Mouse (Mus musculus) stomach, postnatal 0 days (tissue): Measurements from ENCODE around the gene Timm22. TPM values are rescaled to one million over a fixed set of nuclear protein-coding genes. Genes with fewer than 3 reads are reported as not detected.
A peak's percentile ranks its signal among the peaks of the same experiment; 100 is the strongest.

ENCODE experiments used
- ATAC-seq: fragments of 200-750 bp; cut with Nextera tagmentation; 2 replicates; pipeline ENCODE4 v1.8.0; 2017; ENCODE audit not compliant: low FRiP score, low TSS enrichment
- DNase-seq: peaks from one replicate; pipeline ENCODE4 v3.0.0-alpha.2; 2016; ENCODE audit warnings: low spot score
- H3K27ac ChIP-seq: fragments of 300-500 bp; sonication (generic); replicated peaks from 2 replicates; pipeline ENCODE4 v1.5.1; 2014; ENCODE audit warnings: mild to moderate bottlenecking, control low read depth
- H3K27me3 ChIP-seq: fragments of 300-500 bp; sonication (generic); 2 replicates; pipeline ENCODE4 v1.6.1; 2014; ENCODE audit warnings: low read length; ENCODE audit not compliant: control insufficient read depth, insufficient read depth
- H3K36me3 ChIP-seq: fragments of 300-500 bp; sonication (generic); 2 replicates; pipeline ENCODE4 v1.6.1; 2014; ENCODE audit warnings: low read length, mixed read lengths; ENCODE audit not compliant: control insufficient read depth, insufficient read depth
- H3K4me1 ChIP-seq: fragments of 300-500 bp; sonication (generic); replicated peaks from 2 replicates; pipeline ENCODE4 v1.6.1; 2014; ENCODE audit warnings: antibody characterized with exemption; ENCODE audit not compliant: control insufficient read depth, insufficient read depth
- H3K4me2 ChIP-seq: fragments of 300-500 bp; sonication (generic); replicated peaks from 2 replicates; pipeline ENCODE4 v1.6.1; 2014; ENCODE audit warnings: low read depth, mild to moderate bottlenecking, control low read depth, moderate library complexity
- H3K4me3 ChIP-seq: fragments of 300-500 bp; sonication (generic); 2 replicates; pipeline ENCODE4 v1.5.1; 2014; ENCODE audit warnings: low read depth, low read length, control low read depth
- H3K9ac ChIP-seq: fragments of 300-500 bp; sonication (generic); 2 replicates; pipeline ENCODE4 v1.6.1; 2014; ENCODE audit warnings: mild to moderate bottlenecking, low read length, control low read depth, mixed read lengths
- H3K9me3 ChIP-seq: fragments of 300-500 bp; sonication (generic); 2 replicates; pipeline ENCODE4 v1.6.1; 2016; ENCODE audit warnings: low read length; ENCODE audit not compliant: control insufficient read depth
- CTCF ChIP-seq: IDR thresholded peaks from 2 replicates; pipeline ENCODE4 v1.5.1; 2016; ENCODE audit warnings: antibody characterized with exemption, low read depth, mild to moderate bottlenecking, moderate library complexity
- EP300 ChIP-seq: optimal IDR thresholded peaks from 2 replicates; pipeline ENCODE3; 2016; ENCODE audit warnings: antibody characterized with exemption
- WGBS: fragments of 180-500 bp; shearing (Covaris S2); extraction: QIAGEN DNeasy Blood & Tissue Kit; methylation state at CpG from one replicate; pipeline ENCODE4 v1.1.7; 2014; 5-methylcytosine and 5-hydroxymethylcytosine counted together
- polyA plus RNA-seq: library from polyadenylated mRNA; unstranded; fragments of >200 nt; fragmentation: Nextera tagmentation; extraction: Ambion mirVana; gene quantifications from 2 replicates; pipeline ENCODE4 v1.2.1, GENCODE M21; 2015

Gene Timm22
- polyA plus RNA-seq, 1 experiment from 2014 or later, result 82.1 TPM

GRCm38 (mm10) chr11:76415001-76415400 is 8.2 kb downstream of the Timm22 start:
- 87% methylated on average over 4 of the region's 4 CpGs for WGBS
- no peaks in the 10 kb centered on the region for H3K9me3 ChIP-seq
- H3K27me3 ChIP-seq, result no peaks in the 10 kb centered on the region
- H3K4me2 ChIP-seq, result no peak overlapping the region
- TF ChIP-seq EP300 (no peak), CTCF (no peak)
- no peak overlapping the region for H3K27ac ChIP-seq
- ATAC-seq (no peak), DNase-seq (no peak)
- peaks cover 26% of the 10 kb centered on the region for H3K36me3 ChIP-seq
- no peak overlapping the region for H3K4me3 ChIP-seq
- no peaks in the 10 kb centered on the region for H3K4me1 ChIP-seq
- no peak overlapping the region for H3K9ac ChIP-seq

DNA sequence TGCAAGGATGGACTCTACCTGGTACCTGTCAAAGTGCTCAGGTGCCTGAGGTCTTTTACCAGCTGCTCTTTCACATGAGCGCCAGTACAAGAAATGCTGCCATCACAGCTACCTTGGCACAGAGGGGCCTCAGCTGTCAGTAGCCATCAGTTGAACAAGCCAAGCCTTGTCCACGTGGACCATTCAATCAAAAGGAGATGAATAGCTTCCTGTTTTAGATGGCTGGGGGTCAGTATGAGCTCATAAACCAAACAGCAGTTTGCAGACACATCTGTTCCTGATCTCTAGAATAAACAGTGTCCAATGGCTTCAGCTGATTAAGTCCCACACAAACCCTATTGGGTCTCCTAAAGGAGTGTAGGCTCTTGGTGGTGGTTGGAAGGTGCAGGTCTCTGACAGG is 9.2 kb downstream of the Timm22 start:
- no peak for TF ChIP-seq EP300
- TF ChIP-seq CTCF, result no peak
- Histone ChIP-seq H3K4me2 (no peak overlapping the region), H3K36me3 (peaks cover 29% of the 10 kb centered on the region), H3K4me3 (no peak overlapping the region), H3K9ac (no peak overlapping the region), H3K27ac (peak overlapping the region; percentile 49; the same call in 1 of the 2 replicates), H3K4me1 (no peaks in the 10 kb centered on the region), H3K27me3 (no peaks in the 10 kb centered on the region), H3K9me3 (no peaks in the 10 kb centered on the region)
- WGBS, result 32% methylated on average over 2 of the region's 2 CpGs
- DNase-seq (no peak), ATAC-seq (peak; percentile 26; the same call in 1 of the 2 replicates)

GRCm38 (mm10) chr11:76418423-76418822 is 11.7 kb downstream of the Timm22 start:
- H3K4me1 ChIP-seq, result no peaks in the 10 kb centered on the region
- TF ChIP-seq CTCF (no peak), EP300 (no peak)
- ATAC-seq (no peak), DNase-seq (no peak)
- H3K27me3 ChIP-seq, result no peaks in the 10 kb centered on the region
- 67% methylated on average over 8 of the region's 8 CpGs for WGBS
- peaks cover 39% of the 10 kb centered on the region for H3K36me3 ChIP-seq
- H3K4me2 ChIP-seq, result no peak overlapping the region
- H3K27ac ChIP-seq, result no peak overlapping the region
- no peak overlapping the region for H3K4me3 ChIP-seq
- no peak overlapping the region for H3K9ac ChIP-seq
- no peaks in the 10 kb centered on the region for H3K9me3 ChIP-seq

DNA sequence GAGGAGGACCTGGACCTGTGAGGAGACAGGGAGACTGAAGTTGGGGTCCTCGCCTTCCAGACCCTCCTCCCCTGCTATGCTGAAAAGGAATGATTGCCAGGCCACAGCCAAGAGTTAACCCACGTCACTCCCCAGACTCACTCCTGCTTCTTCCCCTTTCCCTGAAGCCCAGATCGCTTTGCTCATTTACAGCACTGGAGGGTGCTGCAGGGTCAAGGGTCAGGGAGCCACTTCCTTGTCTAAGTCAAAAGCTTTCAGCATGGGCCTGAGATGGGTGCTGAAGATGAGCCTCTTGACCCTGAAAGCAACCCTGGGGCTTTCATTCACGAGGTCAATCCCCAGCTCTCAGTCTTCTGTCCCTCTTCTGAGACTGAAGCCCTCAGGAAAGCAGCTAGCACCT is 12.4 kb downstream of the Timm22 start:
- DNase-seq (no peak), ATAC-seq (no peak)
- H3K9ac ChIP-seq, result no peak overlapping the region
- no peaks in the 10 kb centered on the region for H3K27me3 ChIP-seq
- no peak for TF ChIP-seq EP300
- no peak for TF ChIP-seq CTCF
- peaks cover 39% of the 10 kb centered on the region for H3K36me3 ChIP-seq
- WGBS, result 82% methylated on average over 4 of the region's 4 CpGs
- no peak overlapping the region for H3K4me2 ChIP-seq
- 0 out of 2 replicates have a peak overlapping the region, but pooled peaks have one; percentile 24 for H3K27ac ChIP-seq
- H3K4me3 ChIP-seq, result no peak overlapping the region
- H3K9me3 ChIP-seq, result no peaks in the 10 kb centered on the region
- H3K4me1 ChIP-seq, result no peaks in the 10 kb centered on the region

GRCm38 (mm10) chr11:76420896-76421295 is 14.1 kb downstream of the Timm22 start:
- WGBS, result 53% methylated on average over 4 of the region's 4 CpGs

DNA sequence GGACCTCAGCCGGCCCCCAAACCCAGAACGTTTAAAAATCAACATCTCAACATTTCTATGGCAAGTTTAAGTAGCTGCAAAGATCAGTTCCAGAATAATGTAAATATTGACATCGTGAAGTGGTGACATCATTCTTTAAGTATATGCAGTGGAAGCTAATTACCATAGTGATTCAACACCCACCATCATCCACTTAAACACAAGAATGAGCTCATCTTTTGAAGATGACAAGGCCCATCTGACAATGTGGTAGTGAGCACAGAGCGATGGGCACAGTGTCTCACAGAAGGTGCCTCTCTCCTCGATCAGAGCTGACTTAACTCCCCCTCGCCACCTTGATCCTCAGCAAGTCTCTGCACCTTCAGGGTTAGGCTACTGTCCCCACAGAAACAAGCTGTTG is 19.0 kb downstream of the Timm22 start:
- WGBS, result 38% methylated on average over 6 of the region's 6 CpGs
- Histone ChIP-seq H3K4me3 (no peak overlapping the region), H3K9me3 (no peaks in the 10 kb centered on the region), H3K27ac (peak overlapping the region; percentile 56; the same call in 1 of the 2 replicates), H3K9ac (no peak overlapping the region), H3K4me1 (0 out of 2 replicates have a peak, but pooled peaks cover 3% of the 10 kb centered on the region), H3K4me2 (no peak overlapping the region), H3K27me3 (no peaks in the 10 kb centered on the region), H3K36me3 (peaks cover 13% of the 10 kb centered on the region)
- no peak for DNase-seq
- no peak for TF ChIP-seq EP300
- ATAC-seq, result peak; percentile 24; the same call in 1 of the 2 replicates

More at GRCm38 (mm10) chr11:76420896-76421295, 14.1 kb downstream of the Timm22 start:
- ATAC-seq (no peak), DNase-seq (no peak)
- TF ChIP-seq CTCF, result no peak
- no peak for TF ChIP-seq EP300
- H3K27me3 ChIP-seq, result no peaks in the 10 kb centered on the region
- H3K4me3 ChIP-seq, result no peak overlapping the region
- H3K36me3 ChIP-seq, result peaks cover 33% of the 10 kb centered on the region
- no peak overlapping the region for H3K4me2 ChIP-seq
- peak overlapping the region; percentile 40; the same call in 1 of the 2 replicates for H3K27ac ChIP-seq
- H3K9ac ChIP-seq, result no peak overlapping the region
- H3K4me1 ChIP-seq, result 0 out of 2 replicates have a peak, but pooled peaks cover 3% of the 10 kb centered on the region
- no peaks in the 10 kb centered on the region for H3K9me3 ChIP-seq
